Mouse (Mus musculus): Measurements from ENCODE around the gene BC049715. TPM values are rescaled to one million over a fixed set of nuclear protein-coding genes. Genes with fewer than 3 reads are reported as not detected.
"Not testable (repeated sequence)": the region's sequence is repeated elsewhere in the genome, so short reads cannot be mapped to it uniquely, and the experiment has no call there.

BC049715 gene
- polyA plus RNA-seq, 1 experiment from 2014 or later = 1.7 TPM

GRCm38 (mm10) chr6:136795850-136796249 is 31.6 kb upstream of the BC049715 start:
- no peaks in the 10 kb centered on the region for H3K27me3 ChIP-seq (replicated peaks; ENCODE audit: control insufficient read depth, insufficient read depth, low read length)
- H3K4me2 ChIP-seq (ENCODE audit: low read length) = no peak overlapping the region
- H3K4me3 ChIP-seq (ENCODE audit: low read depth, low read length) = no peak overlapping the region
- peaks cover 10% of the 10 kb centered on the region for H3K4me1 ChIP-seq (replicated peaks; ENCODE audit: control insufficient read depth, insufficient read depth, low read length)
- H3K9me3 ChIP-seq (ENCODE audit: control insufficient read depth, low read length) = no peaks in the 10 kb centered on the region
- DNase-seq (ENCODE audit: low spot score) (peak; percentile 48), ATAC-seq (replicated peaks; ENCODE audit: low FRiP score, low TSS enrichment, low read depth) (no peak)
- no peak overlapping the region for H3K27ac ChIP-seq (ENCODE audit: low read depth)
- 65% methylated on average over 6 of the region's 6 CpGs for WGBS
- H3K36me3 ChIP-seq (ENCODE audit: control insufficient read depth, insufficient read depth, low read length) = no peaks in the 10 kb centered on the region
- no peak overlapping the region for H3K9ac ChIP-seq (ENCODE audit: low read length)

DNA sequence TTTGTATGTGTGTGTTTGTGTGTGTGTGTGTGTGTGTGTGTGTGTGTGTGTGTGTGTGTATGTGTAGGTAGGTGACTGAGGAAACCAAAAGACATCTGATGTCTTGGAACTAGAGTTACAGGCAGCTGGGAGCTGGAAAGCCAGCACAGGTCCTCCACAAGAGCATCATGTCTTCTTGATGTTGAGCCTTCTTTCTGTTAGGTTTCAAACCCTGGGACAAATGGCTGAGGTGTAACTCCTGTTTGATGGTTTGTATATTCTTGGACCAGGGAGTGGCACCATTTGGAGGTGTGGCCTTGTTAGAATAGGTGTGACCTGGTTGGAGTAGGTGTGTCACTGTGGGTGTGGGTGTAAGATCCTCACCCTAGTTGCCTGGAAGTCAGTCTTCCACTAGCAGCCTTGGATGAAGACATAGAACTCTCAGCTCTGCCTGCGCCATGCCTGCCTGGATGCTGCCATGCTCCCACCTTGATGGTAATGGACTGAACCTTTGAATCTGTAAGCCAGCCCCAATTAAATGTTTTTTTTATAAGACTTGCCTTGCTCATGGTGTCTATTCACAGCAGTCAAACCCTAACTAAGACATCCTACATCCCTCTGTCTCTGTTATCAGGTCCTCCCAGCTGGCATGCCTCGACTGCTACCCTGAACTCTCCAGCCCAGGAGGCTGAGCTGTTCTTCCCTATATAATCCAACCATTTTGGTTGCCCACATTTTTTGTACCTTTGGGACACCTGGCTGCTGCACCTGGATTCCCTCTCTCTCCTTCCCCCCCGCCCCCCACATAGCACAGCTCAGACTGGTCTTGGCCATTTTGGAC is 29.3 kb upstream of the BC049715 start:
- H3K9ac ChIP-seq (ENCODE audit: low read length); H3K4me3 ChIP-seq (ENCODE audit: low read depth, low read length); H3K27me3 ChIP-seq (replicated peaks; ENCODE audit: control insufficient read depth, insufficient read depth, low read length); H3K9me3 ChIP-seq (ENCODE audit: control insufficient read depth, low read length); DNase-seq (ENCODE audit: low spot score); H3K27ac ChIP-seq (ENCODE audit: low read depth); H3K4me2 ChIP-seq (ENCODE audit: low read length); H3K36me3 ChIP-seq (ENCODE audit: control insufficient read depth, insufficient read depth, low read length); ATAC-seq (replicated peaks; ENCODE audit: low FRiP score, low TSS enrichment, low read depth): not testable (repeated sequence)
- peaks cover 11% of the 10 kb centered on the region for H3K4me1 ChIP-seq (replicated peaks; ENCODE audit: control insufficient read depth, insufficient read depth, low read length)
- 81% methylated on average over 3 of the region's 3 CpGs for WGBS

GRCm38 (mm10) chr6:136800710-136801109 is 26.7 kb upstream of the BC049715 start:
- H3K36me3 ChIP-seq (ENCODE audit: control insufficient read depth, insufficient read depth, low read length) = no peaks in the 10 kb centered on the region
- H3K4me2 ChIP-seq (ENCODE audit: low read length) = no peak overlapping the region
- DNase-seq (ENCODE audit: low spot score) (no peak), ATAC-seq (replicated peaks; ENCODE audit: low FRiP score, low TSS enrichment, low read depth) (no peak)
- no peaks in the 10 kb centered on the region for H3K27me3 ChIP-seq (replicated peaks; ENCODE audit: control insufficient read depth, insufficient read depth, low read length)
- no peak overlapping the region for H3K9ac ChIP-seq (ENCODE audit: low read length)
- 91% methylated on average over 8 of the region's 8 CpGs for WGBS
- no peak overlapping the region for H3K4me3 ChIP-seq (ENCODE audit: low read depth, low read length)
- H3K27ac ChIP-seq (ENCODE audit: low read depth) = no peak overlapping the region
- H3K9me3 ChIP-seq (ENCODE audit: control insufficient read depth, low read length) = no peaks in the 10 kb centered on the region
- 0 out of 2 replicates have a peak, but pooled peaks cover 8% of the 10 kb centered on the region for H3K4me1 ChIP-seq (replicated peaks; ENCODE audit: control insufficient read depth, insufficient read depth, low read length)

DNA sequence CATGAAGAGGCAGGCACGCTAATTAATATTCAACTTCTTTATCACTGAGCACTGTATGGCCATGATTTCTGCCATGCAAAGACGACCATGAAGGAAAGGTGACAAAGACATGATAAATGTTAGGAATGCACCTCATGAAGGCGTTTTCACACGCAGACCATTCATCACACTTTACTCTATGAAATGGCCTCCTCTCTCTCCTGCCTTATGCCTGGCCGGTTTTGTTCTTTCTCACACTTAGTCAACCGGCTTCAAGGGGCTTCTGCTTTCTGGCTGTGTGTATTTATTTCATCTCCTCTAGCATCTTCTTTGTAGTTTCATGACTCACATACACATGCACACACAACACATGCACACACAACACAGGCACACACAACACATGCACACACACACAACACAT is 26.2 kb upstream of the BC049715 start:
- Histone ChIP-seq H3K4me1 (replicated peaks; ENCODE audit: control insufficient read depth, insufficient read depth, low read length) (0 out of 2 replicates have a peak, but pooled peaks cover 8% of the 10 kb centered on the region), H3K27ac (ENCODE audit: low read depth) (no peak overlapping the region), H3K4me2 (ENCODE audit: low read length) (no peak overlapping the region), H3K4me3 (ENCODE audit: low read depth, low read length) (no peak overlapping the region), H3K27me3 (replicated peaks; ENCODE audit: control insufficient read depth, insufficient read depth, low read length) (no peaks in the 10 kb centered on the region), H3K9ac (ENCODE audit: low read length) (no peak overlapping the region), H3K9me3 (ENCODE audit: control insufficient read depth, low read length) (no peaks in the 10 kb centered on the region), H3K36me3 (ENCODE audit: control insufficient read depth, insufficient read depth, low read length) (no peaks in the 10 kb centered on the region)
- WGBS = 66% methylated on average over 6 of the region's 6 CpGs
- DNase-seq (ENCODE audit: low spot score) (no peak), ATAC-seq (replicated peaks; ENCODE audit: low FRiP score, low TSS enrichment, low read depth) (no peak)

DNA sequence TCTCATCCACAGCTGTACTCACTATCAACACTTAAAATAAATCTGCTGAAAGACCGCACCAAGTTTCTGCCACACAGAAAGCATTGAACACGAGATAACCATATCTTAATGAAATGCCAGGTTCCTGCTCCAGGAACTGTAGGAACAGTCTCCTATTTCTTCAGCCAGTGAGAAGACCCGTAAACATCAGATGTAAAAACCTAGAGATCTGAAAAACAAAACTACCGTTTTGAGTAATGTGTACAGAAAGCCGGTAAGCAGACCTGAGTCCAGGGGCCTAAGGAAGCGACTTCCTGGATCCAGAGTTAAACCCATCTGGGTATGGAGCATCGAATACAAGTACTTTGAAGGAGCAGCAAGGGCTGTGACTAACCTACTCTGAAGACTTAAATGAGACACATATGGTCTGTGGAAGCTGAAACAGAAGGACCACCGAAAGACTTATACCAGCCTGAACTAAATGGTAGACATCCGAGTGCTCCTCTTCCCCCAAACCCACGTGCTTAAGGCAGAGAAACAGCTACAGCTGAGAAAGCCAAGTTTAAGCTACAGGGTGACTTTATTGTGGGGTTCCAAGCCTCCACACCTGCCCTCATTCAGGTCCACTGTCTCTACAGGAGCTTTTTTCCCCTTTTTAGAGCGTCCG is 24.2 kb upstream of the BC049715 start:
- Histone ChIP-seq H3K36me3 (ENCODE audit: control insufficient read depth, insufficient read depth, low read length) (no peaks in the 10 kb centered on the region), H3K4me3 (ENCODE audit: low read depth, low read length) (peak overlapping the region; percentile 80), H3K4me2 (ENCODE audit: low read length) (peak overlapping the region; percentile 81), H3K4me1 (replicated peaks; ENCODE audit: control insufficient read depth, insufficient read depth, low read length) (peaks cover 12% of the 10 kb centered on the region; the same call in 1 of the 2 replicates), H3K27ac (ENCODE audit: low read depth) (peak overlapping the region; percentile 100), H3K9ac (ENCODE audit: low read length) (peak overlapping the region; percentile 99), H3K9me3 (ENCODE audit: control insufficient read depth, low read length) (no peaks in the 10 kb centered on the region), H3K27me3 (replicated peaks; ENCODE audit: control insufficient read depth, insufficient read depth, low read length) (no peaks in the 10 kb centered on the region)
- DNase-seq (ENCODE audit: low spot score) (no peak), ATAC-seq (replicated peaks; ENCODE audit: low FRiP score, low TSS enrichment, low read depth) (peak; percentile 4; the same call in 1 of the 2 replicates)
- WGBS = 15% methylated on average over 12 of the region's 12 CpGs

- Histone ChIP-seq H3K36me3 (ENCODE audit: control insufficient read depth, insufficient read depth, low read length) (no peaks in the 10 kb centered on the region), H3K9ac (ENCODE audit: low read length) (peak within 1 kb of the TSS; percentile 99), H3K9me3 (ENCODE audit: control insufficient read depth, low read length) (no peaks in the 10 kb centered on the region), H3K4me2 (ENCODE audit: low read length) (peak within 1 kb of the TSS; percentile 81), H3K27me3 (replicated peaks; ENCODE audit: control insufficient read depth, insufficient read depth, low read length) (no peaks in the 10 kb centered on the region), H3K4me3 (ENCODE audit: low read depth, low read length) (peak within 1 kb of the TSS; percentile 80), H3K27ac (ENCODE audit: low read depth) (peak within 1 kb of the TSS; percentile 100), H3K4me1 (replicated peaks; ENCODE audit: control insufficient read depth, insufficient read depth, low read length) (peaks cover 15% of the 10 kb centered on the region)
- DNase-seq (ENCODE audit: low spot score) (peak; percentile 100), ATAC-seq (replicated peaks; ENCODE audit: low FRiP score, low TSS enrichment, low read depth) (peak; percentile 62)
- under 1% methylated on average over 50 of the region's 50 CpGs for WGBS
Observed at GRCm38 (mm10) chr6:136803739-136804633, 23.4 kb upstream of the BC049715 start, which contains the start of gene Hist4h4. Hist4h4 (minus strand) TSS chr6:136804415.

- Histone ChIP-seq H3K27me3 (replicated peaks; ENCODE audit: control insufficient read depth, insufficient read depth, low read length) (no peaks in the 10 kb centered on the region), H3K27ac (ENCODE audit: low read depth) (peak overlapping the region; percentile 100), H3K36me3 (ENCODE audit: control insufficient read depth, insufficient read depth, low read length) (no peaks in the 10 kb centered on the region), H3K4me3 (ENCODE audit: low read depth, low read length) (peak overlapping the region; percentile 80), H3K4me1 (replicated peaks; ENCODE audit: control insufficient read depth, insufficient read depth, low read length) (peaks cover 23% of the 10 kb centered on the region), H3K9me3 (ENCODE audit: control insufficient read depth, low read length) (no peaks in the 10 kb centered on the region), H3K9ac (ENCODE audit: low read length) (peak overlapping the region; percentile 49), H3K4me2 (ENCODE audit: low read length) (peak overlapping the region; percentile 81)
- DNase-seq (ENCODE audit: low spot score) = peak; percentile 53
- 28% methylated on average over 9 of the region's 9 CpGs for WGBS
- ATAC-seq (replicated peaks; ENCODE audit: low FRiP score, low TSS enrichment, low read depth) = no peak
Observed at GRCm38 (mm10) chr6:136804705-136805408, 22.6 kb upstream of the BC049715 start.

DNA sequence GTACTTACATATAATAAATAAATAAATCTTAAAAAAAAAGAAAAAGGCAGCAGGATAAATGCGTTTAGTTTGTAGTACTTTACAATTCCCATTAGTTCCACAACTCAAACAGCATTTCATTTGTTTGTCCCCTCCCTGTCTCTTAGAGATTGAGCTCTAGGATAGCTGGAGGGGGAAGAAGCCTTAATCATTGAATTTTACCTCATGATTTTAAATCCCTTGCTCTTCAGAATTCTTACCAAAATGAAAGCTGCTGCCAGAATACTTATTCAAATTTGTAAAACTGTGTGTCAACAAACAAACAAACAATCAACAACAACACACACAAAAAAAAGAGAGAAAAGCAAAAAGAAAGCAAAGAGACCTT is 22.0 kb upstream of the BC049715 start:
- Histone ChIP-seq H3K27ac (ENCODE audit: low read depth) (peak overlapping the region; percentile 100; the same call in 1 of the 2 replicates), H3K4me3 (ENCODE audit: low read depth, low read length) (no peak overlapping the region; the same call in 1 of the 2 replicates), H3K4me2 (ENCODE audit: low read length) (no peak overlapping the region), H3K9me3 (ENCODE audit: control insufficient read depth, low read length) (no peaks in the 10 kb centered on the region), H3K27me3 (replicated peaks; ENCODE audit: control insufficient read depth, insufficient read depth, low read length) (no peaks in the 10 kb centered on the region), H3K4me1 (replicated peaks; ENCODE audit: control insufficient read depth, insufficient read depth, low read length) (peaks cover 23% of the 10 kb centered on the region), H3K9ac (ENCODE audit: low read length) (no peak overlapping the region), H3K36me3 (ENCODE audit: control insufficient read depth, insufficient read depth, low read length) (no peaks in the 10 kb centered on the region)
- WGBS = 78% methylated on average over 1 of the region's 1 CpGs
- ATAC-seq (replicated peaks; ENCODE audit: low FRiP score, low TSS enrichment, low read depth) (no peak), DNase-seq (ENCODE audit: low spot score) (no peak)

All from intestine, embryonic 14.5 days (tissue).